Mouse (Mus musculus) liver, adult 2 months (tissue): Measurements from ENCODE around the gene Dpp6. TPM values are rescaled to one million over a fixed set of nuclear protein-coding genes. Genes with fewer than 3 reads are reported as not detected.
A peak's percentile ranks its signal among the peaks of the same experiment; 100 is the strongest.

ENCODE experiments used
- DNase-seq: peaks from one replicate; pipeline ENCODE4 v3.0.0-alpha.2; 2011; ENCODE audit warnings: low read depth, low spot score; ENCODE audit errors: extremely low read depth
- H3K27ac ChIP-seq: fragments of 200-500 bp; replicated peaks from 2 replicates; pipeline ENCODE4 v1.5.1; 2012; ENCODE audit warnings: low read depth, mild to moderate bottlenecking, control low read depth, inconsistent platforms, low read length; ENCODE audit not compliant: insufficient read depth
- H3K27me3 ChIP-seq: fragments of 200-500 bp; 2 replicates; pipeline ENCODE4 v1.6.1; 2012; ENCODE audit warnings: mild to moderate bottlenecking, moderate library complexity, low read length, inconsistent platforms; ENCODE audit not compliant: control insufficient read depth, insufficient read depth
- H3K36me3 ChIP-seq: fragments of 200-500 bp; 2 replicates; pipeline ENCODE4 v1.6.1; 2012; ENCODE audit warnings: low read length, inconsistent platforms; ENCODE audit not compliant: control insufficient read depth, insufficient read depth
- H3K4me1 ChIP-seq: fragments of 200-500 bp; 2 replicates; pipeline ENCODE4 v1.6.1; 2011; ENCODE audit warnings: low read length; ENCODE audit not compliant: control insufficient read depth, insufficient read depth
- H3K4me3 ChIP-seq: fragments of 200-500 bp; 2 replicates; pipeline ENCODE4 v1.5.1; 2011; ENCODE audit warnings: low read depth, mild to moderate bottlenecking, control low read depth, low read length, moderate library complexity; ENCODE audit not compliant: insufficient read depth
- H3K79me2 ChIP-seq: fragments of 200-500 bp; 2 replicates; pipeline ENCODE4 v1.6.1; 2012; ENCODE audit warnings: inconsistent platforms, mild to moderate bottlenecking, low read length, moderate library complexity; ENCODE audit not compliant: control insufficient read depth, insufficient read depth
- H3K9ac ChIP-seq: fragments of 200-500 bp; 2 replicates; pipeline ENCODE4 v1.6.1; 2012; ENCODE audit warnings: low read depth, mild to moderate bottlenecking, control low read depth, inconsistent platforms, low read length
- CTCF ChIP-seq: fragments of 200-500 bp; IDR thresholded peaks from 2 replicates; pipeline ENCODE4 v1.5.1; 2011; ENCODE audit warnings: low read depth, low read length, control low read depth
- POLR2A ChIP-seq: fragments of 200-500 bp; IDR thresholded peaks from 2 replicates; pipeline ENCODE4 v1.6.1; 2011; ENCODE audit warnings: low read length, control low read depth; ENCODE audit not compliant: insufficient read depth; ENCODE audit errors: extremely low read depth
- WGBS: fragments of 180-500 bp; shearing (Covaris S2); methylation state at CpG from one replicate; pipeline ENCODE4 v1.1.7; 2018; 5-methylcytosine and 5-hydroxymethylcytosine counted together
- polyA plus RNA-seq: library from polyadenylated mRNA; depleted of rRNA; stranded (reverse); fragments of >200 nt; gene quantifications from 2 replicates; pipeline ENCODE4 v1.2.3, GENCODE M21; 2012
- total RNA-seq: library from RNA; depleted of rRNA; stranded (reverse); fragments of >200 nt; gene quantifications from 2 replicates; pipeline ENCODE4 v1.2.3, GENCODE M21; 2014

Dpp6 gene
- total and polyA plus RNA-seq, 2 experiments, result not detected

DNA sequence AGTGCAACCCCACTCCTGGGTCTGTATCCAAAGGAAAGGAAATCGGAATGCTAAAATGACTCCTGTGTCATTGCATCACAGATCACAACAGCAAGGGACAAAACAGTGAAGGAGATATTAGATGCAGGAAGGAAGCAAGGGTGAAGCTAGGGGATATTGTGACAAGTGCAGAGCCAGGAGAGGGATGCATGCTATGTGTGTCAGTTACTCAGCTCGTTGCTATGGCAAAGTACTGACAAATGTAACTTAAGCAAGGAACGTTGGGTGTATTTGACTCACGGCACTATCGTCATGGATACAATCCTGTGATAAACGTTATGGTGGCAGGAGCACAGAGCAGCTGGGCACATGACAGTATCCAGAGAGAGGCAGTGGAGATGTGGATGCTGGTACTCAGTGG, 839.1 kb downstream of the Dpp6 start:
- Histone ChIP-seq H3K79me2 (no peaks in the 10 kb centered on the region), H3K4me3 (no peak overlapping the region), H3K9ac (no peak overlapping the region), H3K4me1 (peaks cover 23% of the 10 kb centered on the region), H3K36me3 (no peaks in the 10 kb centered on the region), H3K27me3 (no peaks in the 10 kb centered on the region), H3K27ac (no peak overlapping the region)
- no peak for DNase-seq
- 74% methylated on average over 6 of the region's 6 CpGs for WGBS
- no peak for TF ChIP-seq CTCF
- no peak for TF ChIP-seq POLR2A

DNA sequence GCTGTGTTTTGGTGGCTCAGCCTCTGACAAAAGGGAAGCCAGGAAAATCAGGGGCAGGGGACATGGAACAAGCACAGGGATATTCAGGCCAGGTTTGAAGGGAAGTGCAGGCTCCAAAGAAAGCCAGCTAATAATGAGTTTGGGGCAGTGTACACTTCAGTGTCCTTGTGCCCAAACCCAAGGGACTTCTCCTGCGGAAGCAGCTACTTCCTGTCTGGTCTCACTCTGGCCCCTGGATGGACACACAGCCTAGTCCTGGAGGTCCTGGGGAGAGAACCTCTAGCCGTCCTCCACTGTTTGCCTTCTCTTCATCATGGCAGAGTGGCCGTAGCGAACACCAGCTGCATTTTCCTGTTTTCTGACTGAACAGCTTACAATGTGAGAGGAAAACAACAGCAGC, 840.7 kb downstream of the Dpp6 start:
- no peak overlapping the region for H3K9ac ChIP-seq
- DNase-seq, result no peak
- no peak overlapping the region for H3K27ac ChIP-seq
- no peaks in the 10 kb centered on the region for H3K27me3 ChIP-seq
- H3K79me2 ChIP-seq, result no peaks in the 10 kb centered on the region
- WGBS, result 77% methylated on average over 4 of the region's 4 CpGs
- no peak for TF ChIP-seq POLR2A
- no peak for TF ChIP-seq CTCF
- H3K36me3 ChIP-seq, result no peaks in the 10 kb centered on the region
- peaks cover 13% of the 10 kb centered on the region for H3K4me1 ChIP-seq
- no peak overlapping the region for H3K4me3 ChIP-seq

DNA sequence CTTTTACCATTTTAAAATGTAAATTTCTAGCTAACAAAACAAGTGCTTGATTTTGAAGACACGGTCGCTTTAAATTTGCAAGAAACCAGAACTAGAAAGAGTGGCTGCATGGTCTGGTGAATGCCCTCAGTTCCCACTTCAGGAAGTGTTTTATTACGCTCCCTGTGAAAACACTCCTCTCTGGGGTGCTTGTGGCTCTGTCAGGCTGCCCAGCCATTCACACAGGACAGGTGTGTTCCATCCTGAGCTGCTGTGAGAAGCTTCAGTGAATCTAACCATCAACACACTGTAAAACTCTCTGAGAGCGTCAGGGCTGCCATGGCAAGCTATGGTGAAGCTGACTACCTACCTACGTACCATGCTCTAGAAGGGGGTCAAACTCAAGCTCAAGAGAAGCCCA, 841.2 kb downstream of the Dpp6 start:
- DNase-seq, result no peak
- H3K27me3 ChIP-seq, result no peaks in the 10 kb centered on the region
- no peaks in the 10 kb centered on the region for H3K79me2 ChIP-seq
- no peak overlapping the region for H3K27ac ChIP-seq
- H3K9ac ChIP-seq, result no peak overlapping the region
- peaks cover 13% of the 10 kb centered on the region for H3K4me1 ChIP-seq
- no peak overlapping the region for H3K4me3 ChIP-seq
- no peak for TF ChIP-seq CTCF
- TF ChIP-seq POLR2A, result no peak
- H3K36me3 ChIP-seq, result no peaks in the 10 kb centered on the region
- WGBS, result 88% methylated on average over 5 of the region's 5 CpGs

DNA sequence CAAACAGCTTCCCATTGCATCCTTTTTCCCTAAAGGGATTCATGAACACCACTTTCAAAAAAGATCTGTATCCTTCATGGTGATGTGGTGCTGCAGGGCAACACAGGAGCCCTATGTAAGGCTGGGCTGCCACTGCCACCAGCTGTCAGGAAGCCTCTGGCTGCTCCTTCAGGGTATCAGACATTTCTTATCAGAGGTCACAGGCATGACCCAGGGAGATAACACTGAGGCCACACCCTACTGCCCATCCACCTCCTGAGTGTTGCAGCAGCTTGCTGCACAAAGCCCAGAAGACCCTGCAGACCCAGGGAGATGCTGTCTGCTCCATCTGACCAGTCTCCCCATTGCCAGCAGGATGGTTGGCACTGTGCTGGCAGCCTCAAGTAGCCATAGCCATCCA, 841.6 kb downstream of the Dpp6 start:
- Histone ChIP-seq H3K36me3 (no peaks in the 10 kb centered on the region), H3K9ac (no peak overlapping the region), H3K79me2 (no peaks in the 10 kb centered on the region), H3K27me3 (no peaks in the 10 kb centered on the region), H3K4me3 (no peak overlapping the region), H3K27ac (no peak overlapping the region), H3K4me1 (peaks cover 13% of the 10 kb centered on the region)
- no peak for DNase-seq
- TF ChIP-seq POLR2A, result no peak

DNA sequence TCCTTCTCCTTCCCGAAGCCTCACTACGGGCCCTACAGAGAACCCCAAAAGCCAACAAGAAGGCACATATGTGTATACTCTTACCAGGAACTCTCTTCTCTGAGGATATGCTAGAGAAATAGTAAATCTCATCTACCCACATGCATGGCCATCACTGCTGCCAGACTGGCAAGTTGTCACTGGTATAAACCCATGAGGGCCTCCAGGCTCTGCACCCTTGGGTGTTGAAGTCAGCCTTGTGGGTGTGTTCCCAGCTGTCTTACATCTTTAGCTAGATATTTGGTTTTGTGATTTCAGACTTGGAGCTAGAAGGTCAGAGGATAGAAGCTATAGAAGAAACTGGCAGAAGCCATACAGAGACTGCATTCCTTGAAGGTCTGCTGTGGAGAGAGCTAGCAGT, 842.0 kb downstream of the Dpp6 start:
- Histone ChIP-seq H3K27me3 (no peaks in the 10 kb centered on the region), H3K4me1 (peaks cover 13% of the 10 kb centered on the region), H3K36me3 (no peaks in the 10 kb centered on the region), H3K27ac (peak overlapping the region; percentile 79), H3K79me2 (no peaks in the 10 kb centered on the region), H3K9ac (no peak overlapping the region), H3K4me3 (no peak overlapping the region)
- DNase-seq, result no peak
- WGBS, result 97% methylated on average over 2 of the region's 2 CpGs
- no peak for TF ChIP-seq POLR2A
- TF ChIP-seq CTCF, result no peak

- peak; percentile 99 for DNase-seq
- Histone ChIP-seq H3K27ac (peak overlapping the region; percentile 79), H3K4me3 (no peak overlapping the region), H3K79me2 (no peaks in the 10 kb centered on the region), H3K9ac (no peak overlapping the region), H3K4me1 (peaks cover 13% of the 10 kb centered on the region), H3K27me3 (no peaks in the 10 kb centered on the region), H3K36me3 (no peaks in the 10 kb centered on the region)
- TF ChIP-seq CTCF, result no peak
- no peak for TF ChIP-seq POLR2A
- 23% methylated on average over 6 of the region's 6 CpGs for WGBS
Measured at GRCm38 (mm10) chr5:27659781-27660180, 842.8 kb downstream of the Dpp6 start.
